Mouse (Mus musculus) midbrain, embryonic 12.5 days (tissue): Measurements from ENCODE around the gene Obscn. TPM values are rescaled to one million over a fixed set of nuclear protein-coding genes. Genes with fewer than 3 reads are reported as not detected.

ENCODE experiments used
- ATAC-seq: fragments of 200-750 bp; cut with Nextera tagmentation; 2 replicates; pipeline ENCODE4 v1.8.0; 2017; ENCODE audit warnings: low read depth, moderate TSS enrichment, moderate library complexity; ENCODE audit not compliant: low FRiP score
- H3K27ac ChIP-seq: fragments of 300-500 bp; sonication (generic); replicated peaks from 2 replicates; pipeline ENCODE4 v1.5.1; 2016; ENCODE audit warnings: mild to moderate bottlenecking
- H3K27me3 ChIP-seq: fragments of 300-500 bp; sonication (generic); 2 replicates; pipeline ENCODE4 v1.6.1; 2016; ENCODE audit warnings: mild to moderate bottlenecking
- H3K36me3 ChIP-seq: fragments of 300-500 bp; sonication (generic); 2 replicates; pipeline ENCODE4 v1.6.1; 2016
- H3K4me1 ChIP-seq: fragments of 300-500 bp; sonication (generic); 2 replicates; pipeline ENCODE4 v1.6.1; 2016
- H3K4me2 ChIP-seq: fragments of 300-500 bp; sonication (generic); replicated peaks from 2 replicates; pipeline ENCODE4 v1.6.1; 2016; ENCODE audit warnings: mild to moderate bottlenecking, moderate library complexity
- H3K4me3 ChIP-seq: fragments of 300-500 bp; sonication (generic); 2 replicates; pipeline ENCODE4 v1.5.1; 2016; ENCODE audit warnings: mild to moderate bottlenecking
- H3K9ac ChIP-seq: fragments of 300-500 bp; sonication (generic); replicated peaks from 2 replicates; pipeline ENCODE4 v1.6.1; 2016; ENCODE audit warnings: mild to moderate bottlenecking, moderate library complexity
- H3K9me3 ChIP-seq: fragments of 300-500 bp; sonication (generic); 2 replicates; pipeline ENCODE4 v1.6.1; 2016; ENCODE audit warnings: mild to moderate bottlenecking
- WGBS: fragments of 180-500 bp; shearing (Covaris S2); methylation state at CpG from one replicate; pipeline ENCODE4 v1.1.7; 2016; 5-methylcytosine and 5-hydroxymethylcytosine counted together
- polyA plus RNA-seq: library from polyadenylated mRNA; unstranded; fragments of >200 nt; fragmentation: Nextera tagmentation; extraction: Ambion mirVana; gene quantifications from 2 replicates; pipeline ENCODE4 v1.2.1, GENCODE M21; 2016

Gene Obscn
- polyA plus RNA-seq, 1 experiment from 2014 or later, result 0.14 TPM

- Histone ChIP-seq H3K9ac (no peak overlapping the region), H3K27ac (no peak overlapping the region), H3K4me1 (no peaks in the 10 kb centered on the region), H3K27me3 (no peaks in the 10 kb centered on the region), H3K36me3 (no peaks in the 10 kb centered on the region), H3K9me3 (no peaks in the 10 kb centered on the region), H3K4me3 (no peak overlapping the region), H3K4me2 (no peak overlapping the region)
- no peak for ATAC-seq
- WGBS, result 63% methylated on average over 4 of the region's 4 CpGs
Observed at GRCm38 (mm10) chr11:59094213-59094612, 42.0 kb downstream of the Obscn start.

GRCm38 (mm10) chr11:59087581-59087980, 48.6 kb downstream of the Obscn start:
- Histone ChIP-seq H3K9me3 (no peaks in the 10 kb centered on the region), H3K4me2 (no peak overlapping the region), H3K9ac (no peak overlapping the region), H3K36me3 (no peaks in the 10 kb centered on the region), H3K27ac (no peak overlapping the region), H3K27me3 (no peaks in the 10 kb centered on the region), H3K4me1 (no peaks in the 10 kb centered on the region), H3K4me3 (no peak overlapping the region)
- ATAC-seq, result no peak
- WGBS, result 90% methylated on average over 10 of the region's 10 CpGs

- H3K9ac ChIP-seq, result no peak overlapping the region
- no peaks in the 10 kb centered on the region for H3K9me3 ChIP-seq
- WGBS, result 88% methylated on average over 6 of the region's 6 CpGs
- no peak overlapping the region for H3K4me3 ChIP-seq
- no peaks in the 10 kb centered on the region for H3K36me3 ChIP-seq
- no peaks in the 10 kb centered on the region for H3K27me3 ChIP-seq
- no peak overlapping the region for H3K4me2 ChIP-seq
- no peaks in the 10 kb centered on the region for H3K4me1 ChIP-seq
- no peak overlapping the region for H3K27ac ChIP-seq
- ATAC-seq, result no peak
Observed at GRCm38 (mm10) chr11:59085200-59085599, 51.0 kb downstream of the Obscn start.

GRCm38 (mm10) chr11:59083125-59083524, 53.1 kb downstream of the Obscn start:
- Histone ChIP-seq H3K4me3 (no peak overlapping the region), H3K4me1 (no peaks in the 10 kb centered on the region), H3K36me3 (no peaks in the 10 kb centered on the region), H3K27me3 (no peaks in the 10 kb centered on the region), H3K9ac (no peak overlapping the region), H3K27ac (no peak overlapping the region), H3K4me2 (no peak overlapping the region), H3K9me3 (no peaks in the 10 kb centered on the region)
- 85% methylated on average over 3 of the region's 3 CpGs for WGBS
- ATAC-seq, result no peak

- H3K36me3 ChIP-seq, result no peaks in the 10 kb centered on the region
- H3K27me3 ChIP-seq, result no peaks in the 10 kb centered on the region
- H3K27ac ChIP-seq, result no peak overlapping the region
- no peak overlapping the region for H3K4me3 ChIP-seq
- H3K4me2 ChIP-seq, result no peak overlapping the region
- no peak for ATAC-seq
- no peaks in the 10 kb centered on the region; the same call in 1 of the 2 replicates for H3K4me1 ChIP-seq
- 91% methylated on average over 11 of the region's 11 CpGs for WGBS
- H3K9me3 ChIP-seq, result peaks cover 5% of the 10 kb centered on the region
- no peak overlapping the region for H3K9ac ChIP-seq
Observed at GRCm38 (mm10) chr11:59078311-59078710, 57.9 kb downstream of the Obscn start.

GRCm38 (mm10) chr11:59070321-59070720, 65.9 kb downstream of the Obscn start:
- 86% methylated on average over 2 of the region's 2 CpGs for whole genome bisulfite sequencing
- Histone ChIP-seq H3K4me2 (no peak overlapping the region), H3K4me1 (peaks cover 6% of the 10 kb centered on the region; the same call in 1 of the 2 replicates), H3K4me3 (no peak overlapping the region), H3K9me3 (peaks cover 5% of the 10 kb centered on the region), H3K9ac (no peak overlapping the region), H3K27ac (no peak overlapping the region), H3K27me3 (no peaks in the 10 kb centered on the region), H3K36me3 (no peaks in the 10 kb centered on the region)
- no peak for ATAC-seq

GRCm38 (mm10) chr11:59068922-59069321, 67.3 kb downstream of the Obscn start:
- no peak for ATAC-seq
- Histone ChIP-seq H3K27ac (no peak overlapping the region), H3K4me1 (peaks cover 6% of the 10 kb centered on the region; the same call in 1 of the 2 replicates), H3K27me3 (no peaks in the 10 kb centered on the region), H3K4me3 (no peak overlapping the region), H3K9me3 (peaks cover 5% of the 10 kb centered on the region), H3K4me2 (no peak overlapping the region), H3K36me3 (no peaks in the 10 kb centered on the region), H3K9ac (no peak overlapping the region)
- 85% methylated on average over 8 of the region's 8 CpGs for WGBS

- Histone ChIP-seq H3K4me3 (no peak overlapping the region), H3K27ac (no peak overlapping the region), H3K36me3 (no peaks in the 10 kb centered on the region), H3K9ac (no peak overlapping the region), H3K4me1 (peaks cover 6% of the 10 kb centered on the region; the same call in 1 of the 2 replicates), H3K9me3 (no peaks in the 10 kb centered on the region), H3K27me3 (no peaks in the 10 kb centered on the region), H3K4me2 (no peak overlapping the region)
- ATAC-seq, result no peak
- WGBS, result 19% methylated on average over 1 of the region's 1 CpGs
Observed at GRCm38 (mm10) chr11:59068433-59068832, 67.8 kb downstream of the Obscn start.

- ATAC-seq, result no peak
- 79% methylated on average over 9 of the region's 9 CpGs for WGBS
Observed at GRCm38 (mm10) chr11:59067921-59068320, 68.3 kb downstream of the Obscn start.

GRCm38 (mm10) chr11:59058025-59058424, 78.2 kb downstream of the Obscn start:
- H3K27ac ChIP-seq, result no peak overlapping the region
- no peak overlapping the region for H3K9ac ChIP-seq
- H3K4me3 ChIP-seq, result no peak overlapping the region
- no peak overlapping the region for H3K4me2 ChIP-seq
- 74% methylated on average over 3 of the region's 3 CpGs for WGBS
- no peaks in the 10 kb centered on the region for H3K9me3 ChIP-seq
- no peaks in the 10 kb centered on the region for H3K4me1 ChIP-seq
- H3K36me3 ChIP-seq, result no peaks in the 10 kb centered on the region
- H3K27me3 ChIP-seq, result no peaks in the 10 kb centered on the region
- no peak for ATAC-seq

More at GRCm38 (mm10) chr11:59067921-59068320, 68.3 kb downstream of the Obscn start:
- Histone ChIP-seq H3K4me1 (peaks cover 6% of the 10 kb centered on the region; the same call in 1 of the 2 replicates), H3K9me3 (no peaks in the 10 kb centered on the region), H3K9ac (no peak overlapping the region), H3K4me2 (no peak overlapping the region), H3K27ac (no peak overlapping the region), H3K4me3 (no peak overlapping the region), H3K36me3 (no peaks in the 10 kb centered on the region), H3K27me3 (no peaks in the 10 kb centered on the region)

- H3K36me3 ChIP-seq, result no peaks in the 10 kb centered on the region
Observed at GRCm38 (mm10) chr11:59051031-59051430, 85.2 kb downstream of the Obscn start.

GRCm38 (mm10) chr11:59044703-59045330, 91.4 kb downstream of the Obscn start:
- Histone ChIP-seq H3K9me3 (no peaks in the 10 kb centered on the region), H3K4me1 (no peaks in the 10 kb centered on the region), H3K36me3 (no peaks in the 10 kb centered on the region), H3K4me3 (no peak overlapping the region), H3K4me2 (no peak overlapping the region), H3K27ac (no peak overlapping the region), H3K9ac (no peak overlapping the region), H3K27me3 (no peaks in the 10 kb centered on the region)
- ATAC-seq, result no peak
- WGBS, result 94% methylated on average over 15 of the region's 15 CpGs

More at GRCm38 (mm10) chr11:59051031-59051430, 85.2 kb downstream of the Obscn start:
- ATAC-seq, result no peak
- WGBS, result 85% methylated on average over 9 of the region's 9 CpGs
- H3K4me1 ChIP-seq, result no peaks in the 10 kb centered on the region
- no peak overlapping the region for H3K4me3 ChIP-seq
- no peak overlapping the region for H3K4me2 ChIP-seq
- peaks cover 7% of the 10 kb centered on the region; the same call in 1 of the 2 replicates for H3K27me3 ChIP-seq
- H3K9me3 ChIP-seq, result no peaks in the 10 kb centered on the region
- no peak overlapping the region for H3K27ac ChIP-seq
- no peak overlapping the region for H3K9ac ChIP-seq

GRCm38 (mm10) chr11:59029003-59029402, 107.2 kb downstream of the Obscn start:
- no peaks in the 10 kb centered on the region for H3K4me1 ChIP-seq
- no peaks in the 10 kb centered on the region for H3K36me3 ChIP-seq
- H3K4me3 ChIP-seq, result no peak overlapping the region
- 90% methylated on average over 13 of the region's 13 CpGs for WGBS
- H3K9ac ChIP-seq, result no peak overlapping the region
- no peak overlapping the region for H3K4me2 ChIP-seq
- H3K27ac ChIP-seq, result no peak overlapping the region
- ATAC-seq, result no peak
- no peaks in the 10 kb centered on the region for H3K27me3 ChIP-seq
- H3K9me3 ChIP-seq, result no peaks in the 10 kb centered on the region
